Mouse (Mus musculus) hindlimb bud, embryonic 11.5 days (tissue): ENCODE results near the gene Tnks2.

Source experiments
- DNase-seq: peaks from one replicate; pipeline ENCODE4 v3.0.0-alpha.2; 2012; ENCODE audit warnings: low read depth, low spot score; ENCODE audit errors: extremely low spot score

Gene Tnks2

GRCm38 (mm10) chr19:36896791-36897569 lies 62.9 kb downstream of the Tnks2 start:
- no peak for DNase-seq

- no peak for DNase-seq
These were observed 63.7 kb downstream of the Tnks2 start for GRCm38 (mm10) chr19:36897778-36898177.

DNA sequence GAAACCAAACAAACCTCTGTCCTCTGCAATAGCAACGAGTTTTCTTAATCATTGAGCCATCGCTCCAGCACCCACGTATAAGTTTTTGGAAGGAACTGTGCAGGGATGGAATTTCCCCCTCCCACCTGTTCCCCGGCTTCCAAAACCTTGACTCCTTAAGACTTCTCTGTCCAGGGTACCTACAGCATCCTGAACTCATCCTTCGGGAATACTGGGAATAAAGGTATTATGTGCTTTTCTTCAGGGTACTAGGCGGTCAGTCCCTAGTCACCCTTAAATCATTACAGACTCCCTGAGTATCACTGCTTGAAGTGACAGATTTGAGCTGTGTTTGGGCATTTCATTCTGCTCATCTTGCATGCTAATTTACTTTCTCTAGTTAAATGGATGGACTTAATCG lies 69.3 kb downstream of the Tnks2 start:
- DNase-seq, result no peak

- DNase-seq, result no peak
These were observed 70.4 kb downstream of the Tnks2 start for GRCm38 (mm10) chr19:36904211-36905007.

DNA sequence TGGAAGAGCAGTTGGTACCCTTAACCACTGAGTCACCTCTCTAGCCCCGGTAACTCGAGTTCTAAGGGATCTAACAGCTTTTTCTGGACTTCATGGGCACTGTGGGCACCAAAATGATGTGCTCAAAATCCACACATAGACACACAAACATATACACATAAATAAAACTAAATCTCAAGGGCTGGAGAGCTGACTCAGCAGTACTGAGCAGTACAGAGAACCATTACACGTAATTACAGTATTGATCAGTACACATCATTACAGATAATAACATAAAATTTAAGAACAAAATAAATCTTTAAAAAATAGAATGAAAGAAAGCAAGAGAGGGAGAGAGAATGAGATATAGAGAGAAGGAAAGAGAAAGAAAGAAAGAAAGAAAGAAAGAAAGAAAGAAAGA lies 75.1 kb downstream of the Tnks2 start:
- no peak for DNase-seq

DNA sequence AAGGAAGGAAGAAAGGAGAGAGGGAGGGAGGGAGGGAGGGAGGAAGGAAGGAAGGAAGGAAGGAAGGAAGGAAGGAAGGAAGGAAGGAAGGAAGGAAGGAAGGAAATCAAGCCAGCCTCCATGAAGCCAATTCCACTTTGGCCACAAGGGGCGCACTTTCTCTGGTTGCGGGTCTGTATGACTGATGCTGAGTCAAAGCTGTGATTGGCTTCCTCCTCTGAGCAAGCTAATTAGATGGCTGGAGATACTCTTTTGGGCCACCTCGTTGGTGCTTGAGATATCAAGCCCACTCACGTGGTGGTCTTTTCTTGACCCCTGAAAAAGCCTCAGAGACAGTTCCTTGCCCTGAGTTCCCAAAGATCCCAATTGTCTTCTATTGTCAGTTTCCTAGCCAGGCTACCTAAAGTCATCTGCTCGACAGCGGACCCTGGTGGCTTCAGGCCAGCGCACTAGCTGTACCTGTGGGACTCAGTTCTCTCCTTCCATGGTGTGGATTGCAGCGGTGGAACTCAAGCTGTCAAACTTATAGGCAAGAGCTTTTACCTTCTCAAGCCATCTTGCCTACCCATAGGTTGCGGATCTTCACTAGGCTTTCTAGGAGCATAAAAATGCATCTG lies 75.8 kb downstream of the Tnks2 start:
- DNase-seq, result no peak

GRCm38 (mm10) chr19:36910424-36911045 lies 76.5 kb downstream of the Tnks2 start:
- DNase-seq, result no peak

DNA sequence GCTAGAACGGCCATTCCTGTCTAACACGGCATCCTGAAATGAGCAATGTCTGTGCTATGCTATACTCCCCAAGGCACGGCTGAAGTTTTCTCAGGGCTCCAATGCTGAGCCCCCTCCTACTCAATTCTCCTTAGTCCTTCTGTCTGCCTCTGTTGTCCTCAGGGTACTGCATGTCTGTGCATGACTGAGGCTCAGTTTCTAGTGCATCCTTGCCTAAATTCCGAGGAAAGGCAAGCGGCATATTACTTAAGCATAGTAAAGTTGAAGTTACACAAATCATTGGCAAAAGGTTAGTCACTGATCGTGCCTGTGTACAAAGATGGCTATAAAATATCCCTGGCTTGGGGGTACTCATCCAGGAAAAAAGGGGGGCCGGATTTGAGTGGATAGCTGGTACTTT lies 79.0 kb downstream of the Tnks2 start:
- DNase-seq, result no peak

DNA sequence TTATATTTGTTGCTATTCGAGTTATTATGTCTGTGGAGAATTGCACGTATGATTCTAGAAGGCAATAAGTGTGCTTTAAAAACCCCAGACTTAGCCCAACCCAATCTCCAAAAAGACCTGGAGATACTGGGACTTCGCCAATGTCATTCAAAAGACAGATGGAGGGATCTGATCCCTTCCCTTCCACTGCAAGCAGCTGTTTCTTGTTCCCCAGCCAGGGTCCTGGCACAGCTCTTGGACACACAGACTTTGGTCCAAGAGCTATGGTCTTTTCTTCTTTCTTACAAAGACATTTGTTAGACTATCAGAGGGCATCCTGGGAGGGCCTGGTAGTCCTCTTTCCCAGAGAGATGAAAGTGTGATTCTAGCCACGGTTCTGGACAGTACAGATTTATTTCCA lies 82.2 kb downstream of the Tnks2 start:
- DNase-seq, result no peak

DNA sequence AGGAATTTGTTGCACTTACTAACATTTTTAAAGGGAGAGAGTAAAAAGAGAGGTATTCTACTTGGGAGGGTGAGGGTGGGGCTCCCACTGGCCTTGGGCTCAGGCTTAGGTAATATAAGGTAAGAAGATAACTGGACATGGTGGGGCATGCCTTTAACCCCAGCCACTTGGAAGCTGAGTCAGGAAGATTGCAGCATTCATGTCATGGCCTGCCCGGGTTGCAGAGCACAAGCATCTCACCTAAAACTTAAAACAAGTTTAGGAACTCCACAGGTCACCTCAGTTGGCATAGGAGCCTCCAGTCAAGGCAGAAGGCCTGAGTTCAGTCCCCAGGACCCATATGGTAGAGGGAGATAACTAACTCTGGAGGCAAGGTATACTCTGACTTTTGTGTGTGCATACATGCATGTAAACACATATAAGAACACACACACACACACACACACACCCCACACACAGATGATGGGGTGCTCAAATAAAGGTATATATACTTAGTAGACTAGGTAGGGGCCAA lies 82.9 kb downstream of the Tnks2 start:
- DNase-seq, result no peak

DNA sequence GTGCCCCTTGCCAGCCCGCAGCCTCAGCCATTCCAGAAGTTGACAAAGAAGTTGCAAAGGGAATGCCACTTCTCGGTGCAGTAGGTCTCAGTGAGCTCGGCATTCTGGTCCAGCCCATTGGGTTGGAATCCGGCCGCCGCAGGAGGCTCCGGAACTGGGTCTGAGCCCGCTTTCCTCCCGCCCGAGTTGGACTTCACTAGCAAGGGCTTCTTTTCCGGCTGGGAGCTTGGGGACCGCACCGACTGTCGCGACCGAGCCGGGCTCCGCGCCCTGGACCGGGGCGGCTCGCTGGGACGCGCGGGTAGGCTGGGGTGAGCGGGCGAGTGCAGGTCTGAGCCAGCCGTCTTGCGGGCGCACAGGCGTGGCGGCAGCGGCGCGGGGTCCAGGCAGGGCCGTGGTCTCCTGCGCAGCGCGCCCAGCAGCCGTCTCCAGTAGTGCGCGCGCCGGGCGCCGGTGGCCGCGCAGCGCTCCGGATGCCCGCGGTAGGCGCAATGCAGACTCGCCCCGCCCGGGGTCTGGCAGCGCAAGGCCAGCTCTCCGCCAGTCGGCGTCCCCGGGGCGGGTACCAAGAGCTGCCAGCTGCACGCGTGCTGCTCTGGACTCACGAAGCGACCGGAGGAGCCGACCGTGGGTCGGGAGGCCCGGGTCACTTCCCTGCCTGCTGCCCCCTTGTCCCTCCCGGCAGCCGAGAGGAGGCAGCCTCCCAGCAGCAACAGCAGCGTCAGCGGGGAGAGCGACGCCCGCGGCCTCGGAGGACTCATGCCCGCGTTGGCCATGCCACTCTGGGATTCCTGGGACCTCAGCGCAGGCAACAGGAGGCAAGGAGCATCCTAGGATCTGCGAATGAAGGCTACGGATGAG lies 84.6 kb downstream of the Tnks2 start:
- DNase-seq, result no peak

DNA sequence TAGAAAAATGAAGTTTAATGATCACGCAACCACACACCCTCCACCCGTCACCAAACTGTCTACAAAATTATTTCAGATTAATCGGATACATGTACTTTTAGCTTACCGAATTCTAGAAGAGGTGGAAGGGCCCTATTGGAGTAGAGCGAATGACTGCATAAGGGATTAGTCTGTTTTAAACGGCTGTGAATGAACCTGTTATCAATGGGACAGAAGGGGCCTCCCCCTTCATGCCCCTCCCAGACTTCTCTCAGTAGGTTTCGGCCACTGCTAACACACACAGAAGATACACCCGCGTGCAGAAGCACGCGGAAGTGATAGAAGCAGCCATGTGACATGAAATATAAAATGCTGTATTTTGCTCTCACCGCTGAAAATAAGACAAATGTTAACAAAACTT lies 85.4 kb downstream of the Tnks2 start, which contains the start of gene Fgfbp3:
Gene Fgfbp3, minus strand, starts transcription at position 150 of the 400 bp plus-strand sequence.
- DNase-seq, result no peak

- no peak for DNase-seq
These were observed 88.0 kb downstream of the Tnks2 start for GRCm38 (mm10) chr19:36922015-36922414.

- DNase-seq, result no peak
These were observed 88.9 kb downstream of the Tnks2 start for GRCm38 (mm10) chr19:36922936-36923335.

DNA sequence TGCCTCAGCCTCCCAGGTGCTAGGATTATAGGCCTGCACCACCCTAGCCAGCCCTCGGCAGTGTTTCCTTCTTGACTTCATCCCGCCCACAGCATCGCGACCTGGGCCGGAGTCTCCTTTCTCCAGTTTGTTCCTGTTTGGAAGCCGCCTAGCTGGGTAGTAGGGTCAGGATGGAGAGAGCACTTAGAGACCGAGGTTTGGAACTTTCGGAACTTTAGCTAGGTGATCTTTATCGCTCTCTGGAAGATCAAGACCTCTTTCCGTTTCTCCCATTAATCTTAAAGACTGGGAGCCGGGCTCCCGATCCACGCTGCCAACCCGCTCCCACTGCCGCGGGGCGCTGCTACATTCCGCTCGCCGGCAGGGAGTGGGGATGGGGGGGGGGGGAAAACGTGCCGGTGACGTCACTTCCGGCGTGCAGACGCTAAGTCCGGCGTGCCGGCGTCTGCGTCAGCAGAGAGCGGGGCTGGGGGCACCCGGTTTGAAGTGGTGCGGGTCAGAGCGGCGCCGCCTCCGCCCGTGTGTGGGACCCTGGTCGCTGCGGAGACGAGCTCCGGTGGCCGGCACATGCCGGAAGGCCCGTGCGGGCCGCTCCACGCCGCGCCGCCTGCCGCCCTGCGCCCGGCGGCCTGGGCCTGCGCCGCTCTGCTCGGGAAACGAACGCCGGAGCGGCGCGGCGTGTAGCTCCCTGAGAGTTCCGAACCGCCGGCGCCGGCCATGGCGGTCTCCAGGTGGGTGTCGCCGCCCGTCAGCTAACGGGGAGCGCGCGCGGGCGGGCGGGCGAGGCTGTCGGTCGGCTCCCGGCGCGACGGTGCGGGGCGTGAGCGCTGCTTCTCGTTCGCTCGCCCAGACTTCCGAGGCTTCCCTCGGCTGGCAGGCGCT lies 91.9 kb downstream of the Tnks2 start, which contains the start of gene Btaf1:
Gene Btaf1, plus strand, starts transcription at position 409 of the 882 bp plus-strand sequence.
- DNase-seq, result no peak

- no peak for DNase-seq
These were observed 92.7 kb downstream of the Tnks2 start for GRCm38 (mm10) chr19:36926553-36927236.

DNA sequence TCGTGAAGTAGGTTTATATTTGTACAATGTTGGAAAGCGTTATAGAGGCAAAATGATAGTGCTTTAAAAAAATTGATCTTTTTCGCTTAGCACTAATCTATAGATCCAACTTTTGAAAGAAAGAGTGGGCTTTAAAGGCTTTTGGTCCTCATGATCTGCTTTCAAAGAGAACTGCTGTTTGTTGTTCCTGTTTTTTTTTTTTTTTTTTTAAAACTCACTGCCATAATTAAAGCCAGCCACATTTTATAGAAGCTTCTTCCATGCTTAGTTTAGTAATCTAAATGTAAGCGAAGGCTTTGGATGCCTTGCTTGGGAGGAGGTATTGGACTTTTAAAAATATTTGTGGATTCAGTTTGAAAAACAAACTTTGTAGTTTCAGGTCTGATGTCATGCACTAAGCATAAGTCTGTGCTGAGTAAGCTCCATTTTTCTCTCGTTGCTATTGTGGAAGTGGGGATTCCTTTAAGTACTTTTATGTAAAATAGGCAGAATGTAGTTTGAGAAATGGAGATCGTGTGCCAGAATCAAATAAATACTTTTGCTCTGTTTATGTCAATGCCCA lies 93.8 kb downstream of the Tnks2 start:
- no peak for DNase-seq

- DNase-seq, result no peak
These were observed 95.8 kb downstream of the Tnks2 start for GRCm38 (mm10) chr19:36929816-36930215.
